8 mouse cellular contexts compared by ENCODE assay signal in the genomic region with DNA sequence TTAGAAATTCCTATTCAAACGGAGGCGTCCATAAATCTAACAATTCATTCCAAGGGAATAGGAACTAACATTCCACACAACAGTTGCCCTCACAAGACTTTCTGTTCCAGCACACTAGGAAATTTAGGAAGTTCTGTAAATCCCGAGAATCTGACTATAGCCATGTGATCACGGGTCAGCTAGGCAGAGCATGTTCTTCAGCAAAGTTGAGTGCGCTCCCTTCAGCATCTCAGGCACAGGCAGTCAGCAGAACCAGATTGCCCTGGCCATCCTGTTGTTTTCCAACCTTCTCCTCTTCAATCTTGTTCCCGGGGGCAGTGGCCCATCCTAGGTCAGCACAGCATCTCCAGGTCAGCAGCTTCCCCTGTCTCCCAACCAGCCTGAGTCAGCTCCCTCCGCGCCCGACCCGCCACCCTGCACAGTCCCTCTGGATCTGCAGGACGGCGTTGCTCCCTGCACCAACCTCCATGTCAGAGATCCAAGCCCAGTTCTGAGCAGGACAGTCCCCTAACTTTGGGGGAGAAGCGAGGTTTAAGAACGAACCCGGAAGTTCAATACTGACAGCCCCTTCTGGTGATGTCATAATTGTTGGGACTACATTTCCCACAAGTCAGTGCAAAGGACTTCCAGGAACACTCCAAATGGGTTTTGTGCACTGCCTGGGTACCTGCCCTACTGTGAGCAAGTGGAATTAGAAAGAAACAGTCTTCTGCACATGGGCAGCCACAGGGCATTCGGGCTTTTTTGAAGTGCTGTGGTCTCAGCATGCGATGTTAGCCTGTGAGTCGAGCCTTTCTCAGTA. TPM values are rescaled to one million over a fixed set of nuclear protein-coding genes. Genes with fewer than 3 reads are reported as not detected.
DNase-seq lines count a peak whose midpoint lies in the region; ATAC-seq lines count a peak whose summit lies in the region.

No protein-coding gene starts in this region.

- peak overlapping the region; percentile 79 for H3K9ac ChIP-seq in hindbrain, embryonic 13.5 days

- peak; percentile 100 for ATAC-seq in hindbrain, embryonic 13.5 days (ENCODE audit: low FRiP score)

- peak; percentile 86 for DNase-seq in T-cell, adult 2 months (ENCODE audit: low spot score)
- DNase-seq in cerebellum, postnatal 25 days, result peak; percentile 72 to 76
- DNase-seq in frontal cortex, postnatal 14 days (ENCODE audit: low spot score in 2 of 2), result peak; percentile 55
- peak; percentile 72 to 91 for DNase-seq in layer of hippocampus, postnatal 14 days (ENCODE audit: low spot score in 2 of 2)
- DNase-seq in lung, postnatal 10 days, result peak; percentile 85
- DNase-seq in ovary, postnatal 14 days (ENCODE audit: low spot score), result peak; percentile 57
- peak; percentile 58 to 67 for DNase-seq in thymus, postnatal 10 days (ENCODE audit: low spot score in 2 of 2)

- H3K4me2 ChIP-seq in hindbrain, embryonic 13.5 days, result peak overlapping the region; percentile 75

- WGBS in hindbrain, embryonic 13.5 days, result 9% methylated on average over 18 of the region's 18 CpGs

- H3K36me3 ChIP-seq in hindbrain, embryonic 13.5 days, result peaks cover 8% of the 10 kb centered on the region; the same call in 1 of the 2 replicates

- H3K9me3 ChIP-seq in hindbrain, embryonic 13.5 days, result peaks cover 12% of the 10 kb centered on the region

- peaks cover 11% of the 10 kb centered on the region for H3K4me1 ChIP-seq in hindbrain, embryonic 13.5 days (replicated peaks)

- peak overlapping the region; percentile 73 for H3K4me3 ChIP-seq in hindbrain, embryonic 13.5 days

- no peaks in the 10 kb centered on the region for H3K27me3 ChIP-seq in hindbrain, embryonic 13.5 days

- peak overlapping the region; percentile 36 for H3K27ac ChIP-seq in hindbrain, embryonic 13.5 days

RNA-seq across cellular contexts. Expression of a gene that starts 9.5 kb away (rescaled TPM):
- 5.1 and 5.4 TPM in 2 replicates for polyA plus RNA-seq in hindbrain, embryonic 13.5 days (2015; fragmentation: Nextera tagmentation; extraction: Ambion mirVana)
- 10 to 100 TPM; 18.4 to 20.1 TPM for total RNA-seq in layer of hippocampus, postnatal 14 days (2021)

RNA-seq across cellular contexts. Expression of a gene that starts 37.5 kb away (rescaled TPM):
- 0.84 and 1.1 TPM in 2 replicates for polyA plus RNA-seq in hindbrain, embryonic 13.5 days (2015; fragmentation: Nextera tagmentation; extraction: Ambion mirVana)
- total RNA-seq in layer of hippocampus, postnatal 14 days (2021), result 1 to 10 TPM; 5.4 to 6.3 TPM

Comparison
In these comparisons a context has a peak if more than half of its experiments do, and no peak if none do; other contexts are left out.
1. Peak in every context shown above with its lines: DNase-seq, ATAC-seq, H3K4me3 ChIP-seq and H3K27ac ChIP-seq.